Mouse (Mus musculus): Measurements from ENCODE around the gene Pprc1. TPM values are rescaled to one million over a fixed set of nuclear protein-coding genes. Genes with fewer than 3 reads are reported as not detected.
A peak's percentile ranks its signal among the peaks of the same experiment; 100 is the strongest.

The Pprc1 gene
- polyA plus RNA-seq, 1 experiment from 2014 or later, result 16.1 TPM

DNA sequence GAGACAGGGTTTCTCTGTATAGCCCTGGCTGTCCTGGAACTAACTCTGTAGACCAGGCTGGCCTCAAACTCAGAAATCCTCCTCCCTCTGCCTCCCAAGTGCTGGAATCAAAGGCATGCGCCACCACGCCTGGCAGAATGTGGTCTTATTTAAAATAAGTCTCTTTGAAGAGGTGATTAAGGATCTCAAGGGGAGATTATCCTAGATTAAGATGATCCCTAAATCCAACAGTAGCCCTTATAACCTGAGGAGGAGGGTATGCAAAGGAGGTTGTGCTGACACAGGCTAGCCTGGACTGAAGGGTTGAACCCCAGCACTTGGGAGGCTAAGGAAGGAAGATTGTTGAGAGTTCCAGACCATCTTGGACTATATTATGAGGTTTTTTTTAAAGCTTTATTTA is 28.7 kb upstream of the Pprc1 start:
- no peak overlapping the region for H3K4me2 ChIP-seq
- H3K27me3 ChIP-seq (replicated peaks), result no peaks in the 10 kb centered on the region
- no peaks in the 10 kb centered on the region for H3K4me1 ChIP-seq
- no peaks in the 10 kb centered on the region for H3K9me3 ChIP-seq (replicated peaks)
- ATAC-seq (ENCODE audit: low FRiP score), result no peak
- 96% methylated on average over 2 of the region's 2 CpGs for WGBS
- no peak overlapping the region for H3K27ac ChIP-seq (replicated peaks)
- H3K4me3 ChIP-seq (replicated peaks), result no peak overlapping the region
- no peak overlapping the region for H3K9ac ChIP-seq (replicated peaks)
- no peaks in the 10 kb centered on the region for H3K36me3 ChIP-seq

DNA sequence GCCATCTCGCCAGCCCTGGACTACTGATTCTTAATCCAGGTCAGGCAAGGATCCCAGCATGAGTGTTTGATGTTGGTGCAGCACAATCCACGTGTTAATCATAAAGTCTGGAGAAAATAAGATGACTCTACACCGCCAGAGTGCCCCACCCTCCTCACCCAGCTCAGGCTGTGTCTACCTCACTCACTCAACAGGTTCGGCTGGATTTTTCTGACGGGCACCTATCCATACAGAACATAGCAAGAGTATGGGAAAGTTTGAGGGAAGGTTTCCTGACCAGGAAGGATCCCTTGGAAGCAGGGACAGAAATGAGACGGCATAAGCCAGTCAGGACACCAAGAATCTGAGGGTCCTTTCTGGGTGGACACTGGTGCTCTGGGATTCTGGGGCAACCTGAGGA is 19.7 kb upstream of the Pprc1 start:
- 82% methylated on average over 6 of the region's 6 CpGs for WGBS
- no peak for ATAC-seq (ENCODE audit: low FRiP score)
- Histone ChIP-seq H3K9me3 (replicated peaks) (no peaks in the 10 kb centered on the region), H3K4me2 (no peak overlapping the region), H3K9ac (replicated peaks) (no peak overlapping the region), H3K27me3 (replicated peaks) (no peaks in the 10 kb centered on the region), H3K4me3 (replicated peaks) (no peak overlapping the region), H3K36me3 (no peaks in the 10 kb centered on the region), H3K27ac (replicated peaks) (no peak overlapping the region), H3K4me1 (no peaks in the 10 kb centered on the region)

DNA sequence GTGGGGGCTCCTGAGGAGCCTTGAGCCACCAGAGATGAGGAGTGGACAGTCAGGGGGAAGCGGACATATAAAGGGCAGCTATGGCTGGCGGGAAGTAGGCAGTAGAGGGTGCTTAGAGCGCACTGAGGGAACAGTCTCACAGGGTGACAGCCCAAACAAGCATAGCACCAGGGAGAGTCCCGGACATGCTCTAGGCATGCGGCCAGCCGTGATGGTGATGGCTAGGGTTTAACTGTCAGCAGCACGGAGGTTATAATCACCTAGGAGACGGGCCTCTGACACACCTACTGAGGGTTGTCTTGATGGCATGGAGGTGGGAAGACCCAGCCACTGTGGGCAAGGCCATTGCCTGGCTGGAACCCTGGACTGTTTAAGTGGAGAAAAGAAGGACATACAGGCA is 18.1 kb upstream of the Pprc1 start:
- peaks cover 4% of the 10 kb centered on the region; the same call in 1 of the 2 replicates for H3K36me3 ChIP-seq
- no peaks in the 10 kb centered on the region for H3K4me1 ChIP-seq
- ATAC-seq (ENCODE audit: low FRiP score), result no peak
- H3K27me3 ChIP-seq (replicated peaks), result no peaks in the 10 kb centered on the region
- WGBS, result 63% methylated on average over 8 of the region's 8 CpGs
- no peak overlapping the region for H3K4me3 ChIP-seq (replicated peaks)
- no peak overlapping the region for H3K4me2 ChIP-seq
- no peak overlapping the region for H3K9ac ChIP-seq (replicated peaks)
- H3K27ac ChIP-seq (replicated peaks), result no peak overlapping the region
- no peaks in the 10 kb centered on the region for H3K9me3 ChIP-seq (replicated peaks)

DNA sequence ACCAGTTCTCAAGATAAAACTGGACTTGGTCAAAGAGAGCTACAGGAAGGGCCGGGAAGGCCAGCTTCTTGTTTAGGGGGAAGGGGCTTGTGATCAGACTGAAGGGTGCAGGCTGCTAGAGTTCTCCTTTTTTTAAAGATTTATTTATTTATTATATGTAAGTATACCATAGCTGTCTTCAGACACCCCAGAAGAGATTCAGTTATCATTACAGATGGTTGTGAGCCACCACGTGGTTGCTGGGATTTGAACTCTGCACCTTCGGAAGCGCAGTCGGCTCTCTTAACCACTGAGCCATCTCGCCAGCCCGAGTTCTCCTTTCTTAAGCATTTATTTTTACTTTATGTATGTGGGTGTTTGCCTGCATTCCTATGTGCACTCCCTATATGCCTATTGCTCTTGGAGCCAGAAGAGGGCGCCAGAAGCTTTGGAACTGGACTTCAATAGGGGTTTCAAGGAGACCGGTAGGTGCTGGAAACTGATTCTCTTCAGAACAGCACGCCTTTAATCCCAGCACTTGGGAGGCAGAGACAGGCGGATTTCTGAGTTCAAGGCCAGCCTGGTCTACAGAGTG is 15.9 kb upstream of the Pprc1 start:
- H3K9me3 ChIP-seq (replicated peaks), result no peaks in the 10 kb centered on the region
- no peaks in the 10 kb centered on the region for H3K4me1 ChIP-seq
- peaks cover 25% of the 10 kb centered on the region for H3K36me3 ChIP-seq
- H3K4me3 ChIP-seq (replicated peaks), result no peak overlapping the region
- H3K9ac ChIP-seq (replicated peaks), result no peak overlapping the region
- WGBS, result 77% methylated on average over 11 of the region's 11 CpGs
- no peak for ATAC-seq (ENCODE audit: low FRiP score)
- H3K4me2 ChIP-seq, result no peak overlapping the region
- H3K27me3 ChIP-seq (replicated peaks), result no peaks in the 10 kb centered on the region
- no peak overlapping the region for H3K27ac ChIP-seq (replicated peaks)

DNA sequence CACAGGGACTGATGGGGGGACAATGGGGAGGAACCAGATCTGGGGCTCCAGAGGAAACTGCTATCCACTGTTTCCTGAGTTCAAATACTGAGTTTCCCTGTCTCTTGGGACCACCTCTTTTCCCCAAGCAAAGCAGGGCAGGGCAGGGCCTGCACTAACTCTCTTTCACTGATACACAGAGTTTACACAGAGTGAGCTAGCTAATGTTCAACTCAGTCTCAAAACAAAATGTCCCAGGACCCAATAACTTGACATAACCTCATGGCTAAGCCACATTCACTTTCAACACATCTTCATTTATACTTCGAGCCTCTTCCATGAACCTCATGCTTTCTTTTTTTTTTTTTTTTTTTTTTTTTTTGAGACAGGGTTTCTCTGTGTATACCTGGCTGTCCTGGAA is 15.0 kb upstream of the Pprc1 start:
- no peak overlapping the region for H3K27ac ChIP-seq (replicated peaks)
- WGBS, result 90% methylated on average over 1 of the region's 1 CpGs
- ATAC-seq (ENCODE audit: low FRiP score), result no peak

DNA sequence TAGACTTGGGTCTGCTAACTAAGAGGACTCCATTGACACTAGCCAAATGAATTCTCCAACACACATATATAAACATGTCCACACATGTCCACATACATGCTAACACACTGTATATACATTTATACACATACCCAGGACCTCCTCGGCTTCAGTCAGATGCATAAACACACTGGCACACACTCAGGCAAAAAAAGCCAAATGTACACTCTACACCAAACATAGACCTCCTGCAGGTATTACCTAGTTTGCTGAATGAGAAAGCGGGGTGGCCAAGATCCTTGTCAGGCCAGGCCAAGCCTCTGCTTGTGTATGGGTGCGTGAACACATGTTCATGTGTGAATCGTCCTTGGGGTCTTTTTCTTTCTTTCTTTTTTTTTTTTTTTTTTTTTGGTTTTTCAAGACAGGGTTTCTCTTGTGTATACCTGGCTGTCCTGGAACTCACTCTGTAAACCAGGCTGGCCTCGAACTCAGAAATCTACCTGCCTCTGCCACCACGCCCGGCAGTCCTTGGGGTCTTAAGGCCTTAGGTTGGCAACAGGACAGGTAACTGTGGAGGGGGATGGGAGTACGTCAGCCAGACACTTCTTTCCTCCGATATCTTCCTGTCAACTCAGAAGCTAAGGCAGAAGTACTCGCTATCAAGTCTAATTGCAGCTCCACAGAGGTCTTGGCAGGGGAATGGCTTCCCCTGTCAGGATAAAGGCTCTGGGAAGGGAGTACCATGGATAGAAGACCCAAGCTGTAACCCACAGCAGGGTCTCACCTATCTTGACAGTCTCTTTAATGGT is 14.3 kb upstream of the Pprc1 start:
- Histone ChIP-seq H3K4me1 (no peaks in the 10 kb centered on the region), H3K27me3 (replicated peaks) (no peaks in the 10 kb centered on the region), H3K4me2 (no peak overlapping the region), H3K36me3 (peaks cover 41% of the 10 kb centered on the region), H3K4me3 (replicated peaks) (no peak overlapping the region), H3K9ac (replicated peaks) (no peak overlapping the region), H3K27ac (replicated peaks) (no peak overlapping the region), H3K9me3 (replicated peaks) (no peaks in the 10 kb centered on the region)
- WGBS, result 95% methylated on average over 10 of the region's 10 CpGs
- no peak for ATAC-seq (ENCODE audit: low FRiP score)

More for the DNA sequence above, 15.0 kb upstream of the Pprc1 start:
- H3K4me2 ChIP-seq, result no peak overlapping the region
- H3K4me1 ChIP-seq, result no peaks in the 10 kb centered on the region
- H3K36me3 ChIP-seq, result peaks cover 34% of the 10 kb centered on the region
- H3K9ac ChIP-seq (replicated peaks), result no peak overlapping the region
- H3K9me3 ChIP-seq (replicated peaks), result no peaks in the 10 kb centered on the region
- H3K27me3 ChIP-seq (replicated peaks), result no peaks in the 10 kb centered on the region
- no peak overlapping the region for H3K4me3 ChIP-seq (replicated peaks)

DNA sequence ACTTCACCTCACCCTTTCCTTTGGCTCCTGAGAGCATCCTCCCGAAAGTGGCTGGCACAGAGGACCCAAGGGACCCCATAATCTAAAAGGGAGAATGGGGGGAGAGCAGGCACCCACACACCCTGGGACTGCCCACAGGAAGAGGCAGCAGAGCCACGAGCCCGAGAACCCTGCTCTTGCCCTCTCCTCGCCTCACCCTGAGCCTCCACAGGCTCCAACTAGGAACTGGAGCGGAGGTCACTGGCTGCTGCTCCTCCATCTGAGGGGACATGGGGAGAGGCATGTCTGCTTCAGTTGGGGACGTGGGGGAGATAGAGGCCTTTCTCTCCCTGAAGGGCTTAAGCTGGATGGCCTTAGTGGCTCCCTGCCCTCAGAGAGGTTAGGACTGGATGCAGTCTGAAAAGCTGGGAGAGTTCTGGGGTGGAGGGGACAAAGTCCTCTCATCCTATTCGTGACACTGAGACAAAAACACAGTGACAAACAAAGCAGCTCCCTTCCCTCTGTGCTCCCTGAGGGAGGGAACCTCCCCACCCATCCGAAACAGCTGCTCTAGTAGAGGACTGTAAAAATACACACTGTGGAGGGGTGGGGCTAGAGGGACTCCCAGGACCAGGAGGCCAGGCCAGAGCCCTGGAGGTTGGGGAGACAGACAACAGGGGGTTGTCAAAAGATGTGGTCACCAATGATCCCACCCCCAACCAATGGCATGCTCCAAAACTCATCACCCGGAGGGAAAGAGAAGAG is 12.8 kb upstream of the Pprc1 start:
- peaks cover 12% of the 10 kb centered on the region for H3K4me1 ChIP-seq
- H3K4me2 ChIP-seq, result no peak overlapping the region
- no peak overlapping the region for H3K9ac ChIP-seq (replicated peaks)
- H3K9me3 ChIP-seq (replicated peaks), result no peaks in the 10 kb centered on the region
- no peak for ATAC-seq (ENCODE audit: low FRiP score)
- no peak overlapping the region for H3K4me3 ChIP-seq (replicated peaks)
- H3K36me3 ChIP-seq, result peaks cover 49% of the 10 kb centered on the region
- no peaks in the 10 kb centered on the region for H3K27me3 ChIP-seq (replicated peaks)
- H3K27ac ChIP-seq (replicated peaks), result no peak overlapping the region
- 64% methylated on average over 9 of the region's 9 CpGs for WGBS

DNA sequence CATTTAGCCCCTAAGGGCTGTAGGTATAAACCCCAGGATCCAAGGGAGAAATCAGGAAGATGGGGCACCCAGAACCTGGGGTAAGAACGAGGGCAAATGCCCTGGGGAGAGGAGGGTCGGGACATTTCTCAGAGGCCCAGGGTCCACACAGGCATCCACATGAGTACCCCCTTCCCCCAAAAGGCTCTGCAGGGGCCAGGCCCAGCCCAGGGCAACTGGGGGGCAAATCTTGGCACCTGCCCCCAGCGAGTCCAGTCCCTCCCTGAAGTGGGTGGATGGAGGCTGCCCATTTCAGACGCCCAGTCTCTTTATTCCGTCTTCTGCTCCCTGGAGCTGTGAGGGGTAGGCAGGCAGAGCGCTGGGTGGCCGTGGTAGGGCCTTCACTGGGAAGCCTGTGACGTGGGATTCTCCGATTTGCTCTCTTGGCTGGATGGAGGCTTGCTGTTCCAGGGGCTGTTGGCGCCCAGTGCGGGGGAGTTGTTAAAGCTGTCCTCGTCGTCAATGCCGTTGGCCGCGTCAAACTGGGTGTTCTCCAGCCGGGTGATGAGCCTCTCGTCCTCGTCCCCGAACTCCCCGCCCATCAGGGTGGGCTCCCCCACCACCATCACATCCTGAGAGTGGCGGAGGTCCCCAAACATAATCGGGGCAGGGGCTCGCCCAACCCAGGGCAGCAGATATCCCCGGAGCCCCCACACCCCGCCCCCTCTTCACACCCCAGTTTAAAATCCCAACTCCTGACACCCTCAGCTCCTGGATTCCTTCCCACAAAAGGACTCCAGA is 11.8 kb upstream of the Pprc1 start:
- Histone ChIP-seq H3K4me2 (no peak overlapping the region), H3K27ac (replicated peaks) (no peak overlapping the region), H3K9ac (replicated peaks) (no peak overlapping the region), H3K4me3 (replicated peaks) (no peak overlapping the region), H3K27me3 (replicated peaks) (no peaks in the 10 kb centered on the region), H3K9me3 (replicated peaks) (no peaks in the 10 kb centered on the region), H3K4me1 (peaks cover 23% of the 10 kb centered on the region), H3K36me3 (peaks cover 49% of the 10 kb centered on the region)
- 83% methylated on average over 26 of the region's 26 CpGs for WGBS
- ATAC-seq (ENCODE audit: low FRiP score), result no peak

DNA sequence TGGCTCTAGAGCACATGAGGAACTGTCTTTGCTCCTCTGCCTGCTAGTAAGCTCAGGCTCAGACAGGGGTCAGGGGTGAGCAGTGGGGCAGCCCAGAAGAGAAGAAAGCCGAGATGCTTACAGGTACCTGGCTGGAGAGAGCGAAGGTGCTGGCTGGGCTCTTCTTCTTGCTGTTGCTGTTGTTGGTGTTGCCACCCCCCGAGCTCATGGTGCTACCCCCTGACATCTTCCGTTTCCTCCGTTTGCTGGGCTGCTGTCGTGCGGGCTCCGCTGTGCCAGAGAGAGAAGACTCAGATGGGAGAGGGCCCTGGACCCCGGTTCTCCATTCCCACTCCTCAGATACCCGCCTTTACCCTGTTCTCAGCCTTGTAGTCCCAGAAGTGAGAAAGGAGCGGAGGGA is 10.8 kb upstream of the Pprc1 start:
- peaks cover 32% of the 10 kb centered on the region for H3K4me1 ChIP-seq
- H3K9me3 ChIP-seq (replicated peaks), result no peaks in the 10 kb centered on the region
- H3K9ac ChIP-seq (replicated peaks), result no peak overlapping the region
- H3K4me3 ChIP-seq (replicated peaks), result no peak overlapping the region
- no peaks in the 10 kb centered on the region for H3K27me3 ChIP-seq (replicated peaks)
- peaks cover 49% of the 10 kb centered on the region for H3K36me3 ChIP-seq
- ATAC-seq (ENCODE audit: low FRiP score), result no peak
- H3K27ac ChIP-seq (replicated peaks), result no peak overlapping the region
- WGBS, result 94% methylated on average over 11 of the region's 11 CpGs
- H3K4me2 ChIP-seq, result no peak overlapping the region

DNA sequence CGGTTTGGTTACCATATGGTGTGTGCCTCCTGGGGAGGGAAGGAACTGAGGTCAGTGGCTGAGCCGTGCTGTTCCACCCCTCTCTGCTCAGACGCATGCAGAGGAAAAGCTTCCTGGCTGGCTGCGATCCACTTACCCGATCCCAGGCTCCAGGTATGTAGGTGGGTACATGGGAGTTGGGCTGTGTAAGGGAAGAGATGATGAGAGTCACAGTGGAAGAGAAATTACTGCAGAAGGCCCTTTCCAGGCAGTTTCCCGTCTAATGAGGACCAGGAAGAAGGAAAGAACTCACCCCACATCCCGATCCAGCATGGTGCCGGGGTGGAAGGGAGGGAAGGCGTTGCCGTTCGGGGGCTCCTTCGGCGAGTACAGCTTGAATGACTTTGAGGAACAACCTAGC is 8.7 kb upstream of the Pprc1 start:
- Histone ChIP-seq H3K27ac (replicated peaks) (no peak overlapping the region), H3K9ac (replicated peaks) (no peak overlapping the region), H3K27me3 (replicated peaks) (no peaks in the 10 kb centered on the region), H3K4me1 (peaks cover 46% of the 10 kb centered on the region), H3K4me2 (0 out of 2 replicates have a peak overlapping the region, but pooled peaks have one; percentile 92), H3K36me3 (peaks cover 47% of the 10 kb centered on the region), H3K4me3 (replicated peaks) (no peak overlapping the region), H3K9me3 (replicated peaks) (no peaks in the 10 kb centered on the region)
- WGBS, result 92% methylated on average over 13 of the region's 13 CpGs
- no peak for ATAC-seq (ENCODE audit: low FRiP score)

DNA sequence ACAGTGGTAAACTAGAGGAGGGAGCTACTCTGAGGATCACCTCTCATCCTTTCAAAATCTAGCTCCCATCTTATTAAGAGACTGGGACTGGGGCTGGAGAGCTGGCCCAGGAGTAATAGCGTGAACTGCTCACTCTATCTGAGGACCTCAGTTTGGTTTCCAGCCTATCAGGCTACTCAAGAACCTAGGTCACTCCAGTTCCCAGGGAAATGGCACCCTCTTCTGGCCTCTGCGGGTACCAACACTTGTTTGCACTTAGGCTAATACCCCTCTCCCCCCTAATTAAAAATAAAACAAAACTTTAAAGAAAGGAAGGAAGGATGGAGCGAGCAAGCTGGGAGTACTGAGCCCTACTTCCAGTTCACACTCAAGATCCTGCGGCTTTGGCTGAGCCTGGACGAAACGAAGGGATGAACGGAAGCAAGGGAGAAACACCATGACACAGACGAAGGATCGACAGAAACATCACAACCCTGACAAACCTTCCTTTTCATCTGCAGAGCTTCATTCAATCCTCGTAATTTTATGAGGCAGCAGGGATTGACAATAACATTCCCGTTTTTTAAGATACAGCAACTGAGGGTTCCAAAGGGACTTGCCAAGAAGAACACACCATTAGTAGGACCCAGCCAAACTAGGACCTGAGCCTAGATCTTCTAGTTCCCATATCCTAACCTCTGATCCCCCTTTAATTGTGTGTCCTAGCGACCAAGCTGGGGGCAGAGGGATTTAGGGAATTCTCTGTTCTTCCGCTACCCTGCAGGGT is 8.0 kb upstream of the Pprc1 start:
- H3K4me1 ChIP-seq, result peaks cover 53% of the 10 kb centered on the region

More for the DNA sequence above, 8.0 kb upstream of the Pprc1 start:
- H3K27me3 ChIP-seq (replicated peaks), result no peaks in the 10 kb centered on the region
- H3K4me2 ChIP-seq, result peak overlapping the region; percentile 92
- no peak for ATAC-seq (ENCODE audit: low FRiP score)
- no peaks in the 10 kb centered on the region for H3K9me3 ChIP-seq (replicated peaks)
- peaks cover 44% of the 10 kb centered on the region for H3K36me3 ChIP-seq
- H3K4me3 ChIP-seq (replicated peaks), result peak overlapping the region; percentile 73
- peak overlapping the region; percentile 79 for H3K9ac ChIP-seq (replicated peaks)
- WGBS, result 60% methylated on average over 13 of the region's 13 CpGs
- peak overlapping the region; percentile 45 for H3K27ac ChIP-seq (replicated peaks)
